Mouse (Mus musculus) thymus, postnatal 10 days (tissue): ENCODE results near the gene Gm7534.
"Not testable (repeated sequence)": the region's sequence is repeated elsewhere in the genome, so short reads cannot be mapped to it uniquely, and the experiment has no call there.

Experiments used
- DNase-seq, 2 experiments: peaks; one replicate each; pipeline ENCODE4 v3.0.0; 2021; ENCODE audit warnings: low spot score in 2 of 2

Gene Gm7534

DNA sequence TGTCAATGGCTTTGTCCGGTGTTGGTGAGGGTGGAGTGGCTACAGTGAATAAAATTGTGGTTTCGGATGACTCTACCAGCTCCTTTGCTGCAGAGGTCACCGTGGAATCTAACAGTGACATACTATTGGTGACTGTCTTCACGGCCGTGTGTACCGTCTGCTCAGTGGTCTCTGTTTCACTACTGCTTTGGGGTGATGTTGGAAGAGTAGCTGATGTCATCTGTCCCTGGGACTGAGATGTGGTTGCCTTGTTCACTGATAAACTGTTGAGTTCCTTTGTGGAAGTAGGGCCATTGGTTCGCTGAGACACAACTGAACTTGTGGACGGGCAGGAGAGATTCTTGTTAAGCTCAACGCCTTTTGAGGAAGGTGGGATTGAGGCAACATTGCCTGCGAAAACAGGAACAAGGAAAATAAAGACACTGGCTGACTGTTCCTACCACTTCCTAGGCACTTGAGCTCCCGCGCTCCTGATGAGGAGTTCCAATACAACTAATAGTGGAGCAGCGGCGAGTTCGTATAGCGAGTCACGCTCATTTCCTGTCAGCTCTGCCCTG, 614 bp upstream of the Gm7534 start:
- DNase-seq: no peak

DNA sequence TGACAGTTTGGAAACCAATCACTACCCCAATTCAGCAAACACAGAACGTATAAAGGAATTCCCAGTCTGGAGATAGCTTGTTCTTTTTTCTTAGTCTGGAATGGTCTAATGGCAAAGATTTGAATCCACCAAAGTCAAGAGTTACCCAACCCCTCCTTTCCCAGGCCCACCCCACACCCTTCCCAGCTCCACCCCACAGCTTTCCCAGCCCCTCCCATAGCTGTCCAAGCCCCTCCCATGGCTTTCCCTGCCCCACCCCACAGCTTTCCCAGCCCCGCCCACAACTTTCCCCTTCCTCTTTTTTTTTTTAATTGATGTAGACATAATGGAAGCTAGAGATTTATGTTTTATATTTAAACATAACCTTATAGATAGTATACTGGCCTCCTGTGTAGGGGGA, 3.4 kb downstream of the Gm7534 start:
- DNase-seq: no peak

DNA sequence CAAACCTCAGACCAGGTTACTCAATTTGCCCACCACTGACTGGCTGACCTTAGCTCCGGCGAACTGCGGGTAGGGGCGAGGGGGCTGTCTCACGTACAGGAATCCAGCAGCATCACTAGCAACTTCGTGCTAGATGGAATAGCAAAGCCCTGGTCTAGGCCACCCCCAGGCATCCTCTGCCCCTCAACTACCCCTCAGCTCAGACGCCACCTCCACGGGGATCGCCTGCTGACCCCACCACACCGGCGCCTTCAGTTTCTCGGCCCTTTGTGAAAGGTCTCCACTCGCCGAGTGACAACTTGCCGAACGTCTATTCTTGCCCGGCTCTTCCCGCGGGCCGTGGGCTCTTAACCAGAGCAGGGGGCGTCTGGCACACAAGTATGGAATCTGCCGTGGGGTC, 16.5 kb downstream of the Gm7534 start:
- DNase-seq: no peak

DNA sequence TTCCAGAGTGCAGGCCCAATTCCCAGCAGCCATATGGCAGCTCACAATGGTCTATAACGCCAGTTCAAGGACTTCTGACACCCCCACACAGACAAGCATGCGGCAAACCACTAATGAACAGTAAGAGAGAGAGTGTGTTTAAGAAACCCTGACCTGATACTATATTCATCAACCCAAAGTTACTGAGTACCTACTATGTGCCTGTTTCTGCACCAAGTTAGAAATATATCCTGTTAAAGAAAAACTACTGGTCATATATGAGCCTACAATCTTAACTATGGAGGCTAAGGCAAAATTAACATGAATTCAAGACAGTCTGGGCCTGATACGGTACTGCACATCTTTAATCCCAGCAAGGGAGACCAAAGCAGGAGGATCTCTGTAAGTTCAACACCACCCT, 17.2 kb downstream of the Gm7534 start:
- no peak for DNase-seq

DNA sequence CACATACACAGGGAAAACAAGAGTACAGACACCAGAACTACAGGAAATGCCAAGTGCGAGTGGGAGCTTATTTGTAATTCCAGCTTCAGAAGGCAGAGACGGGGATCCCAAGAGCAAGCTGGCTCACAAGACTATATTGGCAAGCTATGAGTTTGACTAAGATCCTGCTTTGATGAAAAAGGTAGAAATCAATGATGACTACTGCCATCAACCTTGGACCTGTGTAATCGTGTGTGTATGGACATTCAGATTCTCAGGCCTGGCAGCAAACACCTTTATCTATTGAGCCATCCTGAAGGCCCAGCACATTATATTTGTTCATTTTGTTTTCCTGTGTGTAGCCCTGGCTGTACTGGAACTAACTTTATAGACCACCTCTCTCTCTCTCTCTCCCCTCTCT, 19.1 kb downstream of the Gm7534 start:
- no peak for DNase-seq

DNA sequence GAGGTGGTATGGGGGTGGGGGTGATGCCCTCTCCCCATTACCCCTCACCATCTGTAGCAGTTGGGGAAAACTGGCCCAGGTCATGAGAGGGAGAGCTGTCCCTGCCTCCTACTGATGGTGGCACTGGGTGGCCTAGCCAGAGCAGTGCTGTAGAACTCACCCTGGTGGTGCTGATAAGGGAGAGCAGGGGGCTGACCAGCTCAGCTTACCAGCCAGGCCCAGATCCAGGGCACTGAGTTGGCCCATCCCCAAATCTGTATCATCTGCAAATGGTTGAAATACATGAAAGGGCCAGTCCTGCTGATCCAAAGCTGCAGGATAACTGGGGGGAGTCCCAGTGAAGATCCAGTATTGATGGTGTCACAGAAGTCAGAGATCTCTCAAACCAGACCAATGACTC, 21.0 kb downstream of the Gm7534 start:
- DNase-seq: no peak

DNA sequence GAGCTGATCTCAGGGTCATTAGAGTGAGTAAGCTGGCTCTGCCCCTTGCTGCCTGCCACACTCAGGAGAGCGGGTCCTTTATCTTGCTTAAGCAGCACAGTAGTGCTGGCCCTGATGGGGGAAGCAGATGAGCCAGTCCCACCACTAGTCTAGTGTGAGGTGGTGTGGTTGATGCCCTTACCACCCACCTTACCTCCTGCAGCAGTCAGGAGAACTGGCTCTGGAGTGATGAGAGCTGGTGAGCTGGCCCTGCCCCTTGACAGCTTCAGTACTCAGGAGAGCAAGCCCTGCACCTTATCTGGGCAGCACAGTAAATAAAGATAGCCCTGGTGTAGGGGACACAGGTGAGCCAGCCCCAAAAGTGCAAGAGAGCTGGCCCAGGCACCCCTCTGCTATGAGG, 21.7 kb downstream of the Gm7534 start:
- no peak for DNase-seq

DNA sequence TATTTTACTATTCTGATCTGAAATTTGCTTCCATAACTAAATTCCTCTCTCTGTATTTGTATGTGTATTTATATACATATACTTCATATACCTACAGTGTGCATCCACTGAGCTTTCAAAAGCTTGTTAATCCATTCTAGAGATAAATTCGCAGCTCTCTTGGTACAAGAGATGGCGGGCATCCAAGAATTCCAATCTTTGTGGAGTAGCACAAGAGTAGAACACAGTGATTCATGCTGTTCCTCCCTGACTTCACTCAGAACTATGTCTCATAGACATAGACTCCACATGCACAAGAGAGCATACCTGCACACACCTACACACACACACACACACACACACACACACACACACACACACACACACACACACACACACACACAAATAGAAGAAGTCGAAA, 30.4 kb downstream of the Gm7534 start:
- no peak for DNase-seq

DNA sequence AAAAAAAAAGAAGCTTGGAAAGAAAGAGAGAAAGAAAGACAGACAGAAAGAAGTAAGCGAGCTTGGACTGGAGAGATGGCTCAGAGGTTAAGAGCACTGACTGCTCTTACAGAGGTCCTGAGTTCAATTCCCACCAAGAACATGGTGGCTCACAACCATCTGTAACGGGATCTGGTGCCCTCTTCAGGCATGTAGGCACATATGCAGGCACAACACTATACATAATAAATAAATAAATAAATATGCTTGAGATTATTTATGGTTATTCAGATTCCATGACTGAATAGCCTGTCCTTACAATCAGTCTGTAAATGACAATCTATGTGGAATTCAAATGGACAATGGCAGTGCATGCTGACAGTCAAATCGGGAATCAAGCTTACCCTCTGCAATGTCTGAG, 35.9 kb downstream of the Gm7534 start:
- no peak for DNase-seq

DNA sequence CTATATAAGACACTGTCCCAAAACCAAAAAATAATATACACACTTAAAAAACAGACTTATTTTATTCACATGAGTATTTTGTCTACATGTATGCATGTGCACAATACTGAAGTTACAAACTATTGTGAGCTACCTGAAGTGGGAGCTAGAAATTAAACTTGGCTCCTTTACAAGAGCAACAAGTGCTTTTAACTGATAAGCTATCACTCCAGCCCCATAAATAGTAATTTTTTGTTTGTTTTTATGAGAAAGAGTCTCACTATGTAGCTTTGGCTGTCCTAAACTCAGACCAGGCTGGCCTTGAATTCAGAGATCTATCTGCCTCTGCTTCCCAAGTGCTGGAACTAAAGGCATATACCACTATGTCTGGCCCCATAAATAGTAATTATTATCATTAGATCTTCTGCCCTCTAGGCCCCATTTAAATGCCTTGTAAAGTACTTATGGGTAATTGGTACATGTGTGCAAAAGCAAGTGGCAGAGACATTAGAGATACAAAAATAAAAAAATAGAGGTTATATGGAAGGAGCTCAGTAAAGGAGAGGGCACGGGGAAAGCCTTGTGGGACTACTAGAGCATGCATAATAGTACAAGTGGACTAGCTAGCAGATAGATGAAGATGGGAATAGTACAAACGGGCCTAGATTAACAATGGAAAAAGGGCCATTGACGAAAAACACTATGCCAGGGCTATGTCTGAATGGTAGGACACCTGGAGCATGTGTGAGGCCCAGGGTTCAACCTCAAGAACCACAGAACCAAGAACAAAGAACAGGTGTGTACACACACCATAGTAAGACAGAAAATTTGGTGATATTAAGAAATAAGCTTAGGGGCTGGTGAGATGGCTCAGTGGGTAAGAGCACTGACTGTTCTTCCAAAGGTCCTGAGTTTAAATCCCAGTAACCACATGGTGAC, 37.0 kb downstream of the Gm7534 start:
- peak; percentile 64 to 67 for DNase-seq

DNA sequence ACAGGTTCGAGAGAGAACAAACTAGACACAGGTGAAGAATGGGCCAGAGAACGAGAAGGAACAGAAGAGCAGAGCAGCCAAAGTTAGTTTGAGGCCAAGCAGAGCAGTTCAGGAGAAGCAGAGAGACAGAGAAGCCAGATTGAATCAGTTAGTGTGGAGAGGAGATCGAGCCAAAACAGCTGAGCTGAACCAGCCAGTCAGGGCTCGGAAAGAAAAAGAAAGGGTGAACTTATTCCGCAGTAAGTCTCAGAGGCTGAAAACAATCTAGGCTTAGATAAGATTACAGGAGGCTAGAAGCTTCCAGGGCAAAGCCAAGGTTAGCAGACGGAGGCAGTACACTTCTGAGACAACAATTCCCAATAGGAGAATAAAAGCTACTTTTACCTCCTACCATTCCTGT, 37.8 kb downstream of the Gm7534 start:
- no peak for DNase-seq

DNA sequence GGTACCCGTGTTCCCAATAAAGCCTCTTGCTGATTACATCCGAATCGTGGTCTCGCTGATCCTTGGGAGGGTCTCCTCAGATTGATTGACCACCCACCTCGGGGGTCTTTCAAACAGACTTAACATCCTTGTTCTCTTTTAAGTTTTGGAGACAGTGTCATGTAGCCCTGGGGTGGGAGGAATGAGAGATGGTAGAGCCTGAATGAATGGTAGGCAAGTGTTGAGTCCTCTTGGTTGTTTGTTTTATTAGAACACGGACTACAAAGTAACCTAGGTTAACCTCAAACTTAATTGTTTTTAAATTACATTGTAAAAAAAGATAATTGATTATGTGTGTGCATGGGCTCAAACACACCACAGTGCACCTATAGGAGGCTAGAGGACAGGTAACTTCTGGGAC, 38.2 kb downstream of the Gm7534 start:
- no peak for DNase-seq

DNA sequence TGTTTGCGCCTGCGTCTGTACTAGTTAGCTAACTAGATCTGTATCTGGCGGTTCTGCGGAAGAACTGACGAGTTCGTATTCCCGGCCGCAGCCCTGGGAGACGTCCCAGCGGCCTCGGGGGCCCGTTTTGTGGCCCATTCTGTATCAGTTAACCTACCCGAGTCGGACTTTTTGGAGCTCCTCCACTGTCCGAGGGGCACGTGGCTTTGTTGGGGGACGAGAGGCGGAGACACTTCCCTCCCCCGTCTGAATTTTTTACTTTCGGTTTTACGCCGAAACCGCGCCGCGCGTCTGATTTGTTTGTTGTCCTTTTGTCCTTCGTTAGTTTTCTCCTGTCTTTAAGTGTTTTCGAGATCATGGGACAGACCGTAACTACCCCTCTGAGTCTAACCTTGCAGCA, 42.7 kb downstream of the Gm7534 start:
- DNase-seq: peak in 1 of 2 experiments; percentile 25

DNA sequence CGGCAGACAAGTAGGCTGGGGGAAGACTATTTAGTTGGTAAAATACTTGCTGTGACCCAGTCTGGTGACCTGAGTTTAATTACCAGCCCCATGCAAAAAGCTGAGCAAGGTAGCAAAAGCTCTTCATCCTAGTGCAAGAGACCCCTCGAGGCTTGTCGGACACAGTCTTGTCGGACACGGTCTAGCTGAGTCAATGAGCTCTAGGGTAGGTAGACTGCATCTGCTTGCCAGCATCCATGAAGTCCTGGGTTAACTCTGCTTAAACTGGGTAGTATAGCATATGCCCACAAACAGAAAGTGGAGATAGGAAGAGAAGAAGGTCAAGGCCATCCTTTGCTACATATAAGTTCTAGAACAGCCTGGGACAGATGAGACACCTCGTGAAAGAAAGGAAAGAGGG, 44.0 kb downstream of the Gm7534 start:
- no peak for DNase-seq

DNA sequence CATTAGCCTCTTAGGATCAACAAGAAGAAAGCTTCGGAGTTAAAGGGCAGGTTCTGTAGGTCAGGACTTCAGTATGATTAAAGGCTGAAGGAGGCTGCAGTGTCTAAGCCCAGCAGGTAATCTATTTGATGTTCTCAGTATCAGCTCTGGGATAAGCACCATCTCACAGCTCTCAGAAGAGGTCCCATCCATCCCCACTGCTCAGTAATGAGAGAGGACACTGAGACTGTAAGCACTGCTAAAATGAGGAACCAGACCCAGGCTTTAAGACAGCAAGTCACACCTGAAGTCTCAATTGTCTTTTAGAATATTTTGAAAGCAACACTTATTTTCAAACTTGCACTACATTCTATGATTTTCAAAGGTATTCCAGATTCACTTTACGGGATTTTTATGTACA, 45.2 kb downstream of the Gm7534 start:
- no peak for DNase-seq

DNA sequence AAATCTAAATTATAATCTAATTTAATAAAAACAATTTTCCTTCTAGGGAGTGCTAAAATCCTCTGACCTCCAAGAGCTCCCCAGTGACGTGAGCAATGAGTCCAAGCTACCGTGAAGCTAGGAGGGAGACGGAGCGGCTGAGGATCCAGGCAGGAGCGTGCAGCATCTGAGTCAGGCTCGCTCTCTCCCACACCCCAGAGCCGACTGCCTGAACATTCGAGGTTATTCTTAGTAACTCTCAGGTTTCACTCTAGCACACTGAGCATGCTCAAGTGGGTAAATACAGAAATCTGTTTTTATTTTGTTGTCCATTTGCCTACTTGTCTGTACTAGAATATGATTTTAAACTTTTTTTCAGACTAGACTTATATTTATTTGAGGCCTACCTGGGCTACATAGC, 46.1 kb downstream of the Gm7534 start:
- no peak for DNase-seq

DNA sequence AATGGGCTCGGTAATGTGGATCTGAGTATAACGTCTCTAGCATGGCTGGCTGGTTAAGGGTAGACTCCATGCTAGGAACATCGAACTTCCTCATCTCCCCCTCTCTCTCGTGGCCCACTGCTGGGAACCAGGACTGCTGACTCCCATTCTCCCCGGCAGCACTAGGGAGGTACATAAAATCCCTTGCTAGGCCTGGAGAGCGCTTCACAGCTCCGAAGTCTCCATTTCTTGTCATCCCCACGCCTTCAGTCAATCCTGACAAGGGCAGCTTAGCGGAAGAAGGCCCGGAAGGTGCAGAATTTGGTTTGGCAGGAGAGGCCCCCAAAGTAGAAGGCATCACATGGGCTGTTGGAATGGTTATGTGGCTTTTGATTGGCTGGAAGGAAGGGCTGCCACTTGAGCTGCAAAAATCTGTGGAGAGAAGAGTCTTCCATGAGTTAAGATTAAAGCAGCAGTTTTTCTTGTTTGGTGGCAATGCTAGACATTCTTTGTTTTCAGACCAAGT, 46.8 kb downstream of the Gm7534 start:
- DNase-seq: no peak

DNA sequence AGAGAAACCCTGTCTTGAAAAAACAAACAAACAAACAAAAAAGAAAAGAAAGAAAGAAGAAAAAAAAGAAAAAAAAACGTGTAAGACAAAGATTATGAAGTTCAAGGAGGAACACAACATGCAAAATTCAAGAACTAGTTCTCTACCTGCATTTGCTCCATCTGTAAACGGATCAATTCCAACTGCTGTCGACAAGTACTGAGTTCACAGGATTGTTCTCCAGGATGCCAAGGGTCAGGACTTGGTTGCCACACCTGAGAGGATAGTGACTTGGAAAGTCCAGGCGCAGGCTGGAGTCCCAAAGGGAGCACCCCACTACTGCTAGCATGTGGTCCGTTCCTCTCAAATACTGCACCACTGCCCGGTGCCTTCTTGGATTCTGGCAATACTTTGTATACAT, 47.3 kb downstream of the Gm7534 start:
- DNase-seq: no peak

DNA sequence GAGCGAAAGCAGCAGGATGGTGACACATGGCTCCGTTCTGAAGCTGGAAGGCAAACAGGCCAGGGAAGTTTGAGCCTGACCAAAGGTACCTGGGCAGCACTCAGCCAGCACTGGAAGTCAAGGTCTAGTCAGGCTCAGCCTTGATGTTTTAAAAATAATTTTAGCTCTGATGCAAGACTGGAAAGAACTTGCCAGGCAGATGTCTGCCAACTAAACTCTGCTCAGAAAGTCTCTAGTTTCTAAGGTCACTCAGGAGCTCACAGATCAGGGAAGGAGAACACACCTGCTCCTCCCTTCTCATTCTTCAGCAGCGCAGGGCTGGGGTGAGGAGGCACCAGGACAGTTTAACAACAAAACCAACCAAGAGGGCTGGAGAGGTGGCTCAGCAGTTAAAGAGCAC, 48.5 kb downstream of the Gm7534 start:
- no peak for DNase-seq

DNA sequence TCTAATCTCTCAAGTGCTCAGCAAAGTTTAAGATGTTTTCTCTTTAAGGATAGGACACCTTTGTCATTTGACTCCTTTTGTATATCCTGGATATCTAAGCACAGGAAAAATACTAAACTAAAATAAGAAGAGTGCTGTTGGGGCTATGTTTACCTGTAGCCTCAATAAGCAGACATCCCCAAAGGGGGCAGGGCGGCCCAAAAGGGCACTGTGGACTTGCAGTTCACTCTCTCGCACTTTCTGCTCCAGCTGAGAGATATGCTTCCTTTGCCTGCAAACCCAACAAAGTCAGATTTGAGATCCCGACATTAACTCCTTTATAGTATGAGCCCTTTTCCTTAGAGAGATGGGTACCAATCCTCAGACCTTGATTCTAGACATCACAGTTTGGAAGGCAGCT, 49.1 kb downstream of the Gm7534 start:
- no peak for DNase-seq

DNA sequence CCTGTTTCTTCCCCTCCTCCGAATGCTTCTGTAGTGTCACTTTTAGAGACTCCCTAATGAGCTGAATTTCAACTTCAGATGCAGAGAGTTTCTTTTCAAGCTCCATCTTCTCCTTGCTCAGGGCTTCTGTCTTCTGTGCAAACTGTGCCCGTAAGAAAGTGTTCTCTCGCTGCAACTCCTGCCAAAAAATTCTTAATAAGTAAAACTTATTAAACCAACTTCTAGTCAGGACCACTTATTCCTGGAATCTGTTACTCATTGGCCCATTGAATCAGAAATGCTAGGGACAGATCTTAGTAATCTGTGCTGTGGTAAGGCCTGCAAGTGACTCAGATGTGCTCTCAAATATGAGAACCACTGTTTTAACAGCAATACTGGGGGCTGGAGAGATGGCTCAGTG, 50.7 kb downstream of the Gm7534 start:
- DNase-seq: no peak

DNA sequence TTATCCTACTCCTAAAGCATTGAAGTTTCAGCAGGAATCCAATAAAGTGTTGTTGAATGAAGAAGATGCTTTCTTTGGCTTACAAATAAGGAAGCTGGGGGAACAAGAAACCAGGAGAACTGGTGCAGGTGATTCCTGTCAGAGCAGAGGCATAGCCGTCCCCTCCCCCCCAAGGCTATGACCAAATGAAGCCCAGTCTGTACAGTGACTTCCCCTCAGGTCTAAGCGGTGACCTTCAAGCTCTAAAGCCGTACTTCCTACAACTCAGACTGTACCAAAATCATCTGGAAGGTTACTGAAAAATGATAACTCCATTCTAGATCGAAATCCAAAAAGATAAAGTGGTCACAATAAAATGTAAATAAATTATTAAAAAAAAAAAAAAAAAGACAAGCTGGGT, 53.4 kb downstream of the Gm7534 start:
- DNase-seq: no peak

DNA sequence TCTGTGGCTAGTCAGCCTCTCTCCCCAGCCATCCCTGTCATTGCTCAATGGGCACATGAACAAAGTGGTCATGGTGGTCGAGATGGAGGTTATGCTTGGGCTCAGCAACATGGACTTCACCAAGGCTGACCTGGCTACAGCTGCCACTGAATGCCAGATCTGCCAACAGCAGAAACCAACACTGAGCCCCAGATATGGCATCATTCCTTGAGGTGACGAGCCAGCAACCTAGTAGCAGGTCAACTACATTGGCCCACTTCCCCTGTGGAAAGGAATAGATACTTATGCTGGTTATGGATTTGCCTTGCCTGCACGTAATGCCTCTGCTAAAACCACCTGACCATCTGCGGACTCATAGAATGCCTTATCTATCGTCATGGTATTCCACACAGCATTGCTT, 58.5 kb downstream of the Gm7534 start:
- not testable (repeated sequence) for DNase-seq
